Mouse (Mus musculus) hindbrain, embryonic 16.5 days (tissue): ENCODE results near the gene Afap1. TPM values are rescaled to one million over a fixed set of nuclear protein-coding genes. Genes with fewer than 3 reads are reported as not detected.

Source experiments
- ATAC-seq: fragments of 200-750 bp; cut with Nextera tagmentation; 2 replicates; pipeline ENCODE4 v1.8.0; 2017; ENCODE audit warnings: moderate TSS enrichment, moderate library complexity
- H3K27ac ChIP-seq: fragments of 300-500 bp; sonication (generic); 2 replicates; pipeline ENCODE4 v1.5.1; 2014; ENCODE audit warnings: low read depth, mild to moderate bottlenecking, control low read depth, low read length, moderate library complexity
- H3K27me3 ChIP-seq: fragments of 300-500 bp; sonication (generic); replicated peaks from 2 replicates; pipeline ENCODE4 v1.6.1; 2014; ENCODE audit warnings: low read length; ENCODE audit not compliant: control insufficient read depth, insufficient read depth
- H3K36me3 ChIP-seq: fragments of 300-500 bp; sonication (generic); 2 replicates; pipeline ENCODE4 v1.6.1; 2014; ENCODE audit warnings: mild to moderate bottlenecking, low read length, moderate library complexity, mixed read lengths; ENCODE audit not compliant: control insufficient read depth, insufficient read depth
- H3K4me1 ChIP-seq: fragments of 300-500 bp; sonication (generic); 2 replicates; pipeline ENCODE4 v1.6.1; 2014; ENCODE audit warnings: low read depth, low read length; ENCODE audit not compliant: control insufficient read depth, insufficient read depth
- H3K4me2 ChIP-seq: fragments of 300-500 bp; sonication (generic); 2 replicates; pipeline ENCODE4 v1.6.1; 2014; ENCODE audit warnings: mild to moderate bottlenecking, low read length, control low read depth, moderate library complexity
- H3K4me3 ChIP-seq: fragments of 300-500 bp; sonication (generic); 2 replicates; pipeline ENCODE4 v1.5.1; 2014; ENCODE audit warnings: mild to moderate bottlenecking, low read length, control low read depth, moderate library complexity
- H3K9ac ChIP-seq: fragments of 300-500 bp; sonication (generic); 2 replicates; pipeline ENCODE4 v1.6.1; 2014; ENCODE audit warnings: low read depth, mild to moderate bottlenecking, control low read depth, low read length, moderate library complexity
- H3K9me3 ChIP-seq: fragments of 300-500 bp; sonication (generic); 2 replicates; pipeline ENCODE4 v1.6.1; 2014; ENCODE audit warnings: mild to moderate bottlenecking, low read length, moderate library complexity; ENCODE audit not compliant: control insufficient read depth
- WGBS: fragments of 180-500 bp; shearing (Covaris S2); extraction: QIAGEN DNeasy Blood & Tissue Kit; methylation state at CpG from one replicate; pipeline ENCODE4 v1.1.7; 2014; 5-methylcytosine and 5-hydroxymethylcytosine counted together
- polyA plus RNA-seq: library from polyadenylated mRNA; unstranded; fragments of >200 nt; fragmentation: Nextera tagmentation; extraction: Ambion mirVana; gene quantifications from 2 replicates; pipeline ENCODE4 v1.2.1, GENCODE M21; 2015

Gene Afap1
- polyA plus RNA-seq, 1 experiment from 2014 or later, result 54.8 TPM

DNA sequence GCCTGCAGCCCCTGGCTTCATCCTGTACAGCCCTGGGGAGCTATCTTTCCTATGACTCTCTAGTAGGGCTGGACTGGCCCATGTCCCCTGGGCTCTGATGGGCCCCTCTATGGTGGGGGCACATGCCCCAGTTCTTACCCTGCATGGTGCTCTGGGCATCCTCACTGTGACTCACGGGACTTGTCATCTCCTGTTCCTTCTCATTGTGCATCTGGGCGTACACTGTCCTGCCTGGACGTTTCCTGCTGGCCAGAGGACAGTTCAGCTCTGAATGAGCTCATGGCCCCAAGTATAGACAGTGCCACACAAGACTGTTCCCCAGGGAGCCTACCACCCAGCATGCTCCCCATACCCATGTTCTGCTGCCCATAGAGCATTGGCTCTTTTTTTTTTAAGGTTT lies 128.0 kb downstream of the Afap1 start:
- no peak for ATAC-seq
- Histone ChIP-seq H3K27me3 (no peaks in the 10 kb centered on the region), H3K4me1 (no peaks in the 10 kb centered on the region), H3K4me3 (no peak overlapping the region), H3K9ac (no peak overlapping the region), H3K4me2 (no peak overlapping the region), H3K9me3 (no peaks in the 10 kb centered on the region), H3K27ac (no peak overlapping the region), H3K36me3 (peaks cover 8% of the 10 kb centered on the region; the same call in 1 of the 2 replicates)
- 83% methylated on average over 3 of the region's 3 CpGs for WGBS

DNA sequence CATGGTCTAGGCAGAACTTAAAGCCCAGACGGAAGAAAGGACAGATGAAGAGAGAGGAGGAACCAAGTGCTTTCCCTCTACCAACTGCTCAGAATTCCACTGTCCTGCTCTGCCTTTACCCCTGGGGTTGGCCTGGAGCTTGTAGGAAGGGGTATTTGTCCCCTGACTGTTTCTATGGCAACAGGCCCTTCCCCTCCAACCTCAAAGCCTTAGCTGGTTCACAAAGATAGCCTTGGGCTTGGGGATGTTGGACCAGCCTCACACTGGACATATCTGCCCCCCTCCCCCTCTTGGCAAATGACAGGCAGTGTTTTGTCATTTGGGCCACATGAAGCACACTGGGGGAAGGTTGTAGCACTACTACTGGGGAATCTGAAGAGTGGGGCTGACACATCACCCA lies 129.2 kb downstream of the Afap1 start:
- WGBS, result 77% methylated on average over 1 of the region's 1 CpGs
- Histone ChIP-seq H3K4me2 (no peak overlapping the region), H3K4me1 (no peaks in the 10 kb centered on the region), H3K27me3 (no peaks in the 10 kb centered on the region), H3K36me3 (peaks cover 8% of the 10 kb centered on the region; the same call in 1 of the 2 replicates), H3K27ac (no peak overlapping the region), H3K9me3 (no peaks in the 10 kb centered on the region), H3K4me3 (no peak overlapping the region), H3K9ac (no peak overlapping the region)
- no peak for ATAC-seq

DNA sequence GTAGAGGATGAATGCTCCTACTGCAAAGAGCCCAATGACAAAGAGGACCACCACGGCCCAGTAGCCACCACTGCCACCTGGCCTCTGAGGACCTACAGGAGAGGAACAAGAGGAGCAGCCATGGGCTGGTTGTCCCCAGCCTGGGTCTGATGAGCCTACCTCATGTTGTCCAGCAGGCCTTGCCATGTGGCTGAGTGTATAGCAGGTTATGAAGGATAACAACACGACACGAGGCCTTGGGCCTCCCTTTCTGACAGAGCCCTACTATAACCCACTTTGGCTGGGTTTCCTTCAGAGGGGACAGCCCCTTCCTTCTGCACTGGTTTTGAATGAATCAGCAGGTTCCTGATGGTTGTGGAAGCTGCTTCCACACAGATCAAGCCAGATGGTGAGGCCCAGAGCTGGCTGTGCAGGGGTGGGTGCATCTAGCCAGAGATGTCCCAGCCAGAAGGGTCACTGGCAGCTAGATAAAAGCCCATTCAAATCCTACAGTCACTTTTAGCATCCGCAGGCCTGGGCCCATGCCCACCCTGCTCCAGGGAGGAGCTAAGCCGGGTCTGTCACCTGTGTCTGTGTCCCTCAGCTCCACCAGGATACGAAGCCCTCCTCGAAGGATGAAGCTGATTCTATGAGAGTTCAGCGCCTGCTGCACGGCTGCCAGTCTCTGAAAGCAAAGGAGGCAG lies 131.0 kb downstream of the Afap1 start:
- WGBS, result 86% methylated on average over 9 of the region's 9 CpGs
- H3K4me2 ChIP-seq, result no peak overlapping the region
- H3K36me3 ChIP-seq, result peaks cover 3% of the 10 kb centered on the region; the same call in 1 of the 2 replicates
- no peak for ATAC-seq
- H3K27me3 ChIP-seq, result no peaks in the 10 kb centered on the region
- no peak overlapping the region for H3K9ac ChIP-seq
- no peaks in the 10 kb centered on the region for H3K9me3 ChIP-seq
- no peaks in the 10 kb centered on the region for H3K4me1 ChIP-seq
- H3K4me3 ChIP-seq, result no peak overlapping the region
- no peak overlapping the region for H3K27ac ChIP-seq

DNA sequence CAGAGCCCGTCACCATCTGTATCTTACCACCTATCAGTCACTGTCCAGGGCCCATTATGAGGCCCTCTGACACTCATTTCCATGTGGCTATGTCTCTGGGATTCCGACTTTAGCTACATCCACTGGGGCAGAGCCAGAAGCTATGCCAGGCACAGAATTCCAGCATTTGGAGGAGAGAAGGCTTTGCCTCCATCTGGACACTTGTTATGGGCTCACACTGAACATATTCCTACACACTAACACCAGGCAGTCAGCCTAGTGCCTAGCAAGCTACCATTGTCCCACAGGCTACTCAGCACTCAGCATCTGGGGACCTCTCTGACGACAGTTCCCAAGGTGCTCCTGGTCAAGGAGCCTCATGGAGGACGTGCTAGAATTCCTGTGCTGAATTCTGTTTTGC lies 132.0 kb downstream of the Afap1 start:
- no peak for ATAC-seq
- 64% methylated on average over 4 of the region's 4 CpGs for WGBS

DNA sequence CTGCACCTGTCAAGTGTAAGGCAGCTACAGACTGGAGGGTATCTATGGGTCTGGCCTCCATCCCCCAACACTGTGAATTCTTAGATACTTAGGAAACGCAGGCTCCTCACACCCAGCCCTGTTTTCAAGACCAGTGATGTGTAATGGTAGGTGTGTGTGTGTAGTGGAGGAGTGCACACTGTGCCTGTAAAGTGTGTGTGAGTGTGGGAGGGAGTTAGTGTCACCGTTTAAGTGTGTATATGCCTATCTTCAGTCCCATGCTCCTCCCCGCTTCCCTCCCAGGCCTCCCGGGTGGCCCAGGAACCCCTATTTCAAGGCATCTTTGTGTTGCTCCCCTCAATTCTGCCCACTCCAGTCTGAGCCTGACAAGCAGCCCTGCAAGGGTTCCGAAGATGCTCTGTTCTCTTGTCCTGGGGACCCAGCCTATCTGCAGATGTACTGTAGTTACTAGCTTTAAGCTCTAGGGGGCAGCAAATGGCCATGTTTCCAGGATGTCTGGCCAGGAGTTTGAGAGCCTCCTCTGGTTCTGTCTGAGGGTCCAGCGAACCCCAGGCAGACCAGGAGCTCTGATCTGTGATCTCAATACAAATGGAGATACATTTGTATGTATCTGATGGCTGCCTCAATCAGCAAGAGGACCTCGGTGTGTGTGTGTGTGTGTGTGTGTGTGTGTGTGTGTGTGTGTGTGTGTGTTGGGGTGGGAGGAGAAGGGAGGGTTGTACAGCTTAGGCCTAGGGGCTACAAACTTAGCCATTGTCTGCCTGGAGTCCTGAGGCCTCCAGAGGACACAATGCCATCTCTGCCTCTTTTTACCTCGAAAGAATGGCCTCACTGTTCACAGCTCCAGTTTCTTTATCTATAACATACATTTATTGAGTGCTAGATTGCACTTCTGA lies 140.7 kb downstream of the Afap1 start:
- Histone ChIP-seq H3K4me3 (no peak overlapping the region), H3K4me1 (no peaks in the 10 kb centered on the region), H3K9me3 (no peaks in the 10 kb centered on the region), H3K9ac (no peak overlapping the region), H3K36me3 (peaks cover 6% of the 10 kb centered on the region; the same call in 1 of the 2 replicates), H3K27ac (no peak overlapping the region), H3K4me2 (no peak overlapping the region), H3K27me3 (no peaks in the 10 kb centered on the region; the same call in 1 of the 2 replicates)
- WGBS, result 41% methylated on average over 8 of the region's 8 CpGs
- peak; percentile 72 for ATAC-seq

More for the DNA sequence above, 132.0 kb downstream of the Afap1 start:
- H3K36me3 ChIP-seq, result peaks cover 3% of the 10 kb centered on the region; the same call in 1 of the 2 replicates
- no peak overlapping the region for H3K9ac ChIP-seq
- no peaks in the 10 kb centered on the region for H3K9me3 ChIP-seq
- H3K27me3 ChIP-seq, result no peaks in the 10 kb centered on the region
- no peak overlapping the region for H3K4me3 ChIP-seq
- H3K27ac ChIP-seq, result no peak overlapping the region
- no peaks in the 10 kb centered on the region for H3K4me1 ChIP-seq
- H3K4me2 ChIP-seq, result no peak overlapping the region

DNA sequence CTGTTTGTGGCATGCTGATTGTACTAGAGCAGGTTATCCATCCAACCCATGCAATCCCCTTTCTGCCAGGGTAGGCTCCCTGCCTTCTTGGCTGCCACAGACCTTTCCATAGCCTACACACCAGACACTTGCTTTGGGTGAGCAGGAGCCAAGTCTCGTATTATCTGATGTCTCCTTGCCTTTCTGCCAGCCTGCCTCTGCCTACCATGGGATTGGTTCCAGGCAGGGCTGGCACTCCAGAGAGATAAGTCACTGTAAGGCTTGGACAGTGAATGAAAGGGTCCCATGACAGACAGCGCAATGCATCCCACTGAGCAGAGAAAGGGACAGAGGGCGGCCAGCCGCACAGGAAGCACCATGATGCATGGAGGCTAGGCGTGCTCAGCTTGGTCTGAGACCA lies 146.5 kb downstream of the Afap1 start:
- Histone ChIP-seq H3K4me3 (no peak overlapping the region), H3K4me2 (no peak overlapping the region), H3K27me3 (no peaks in the 10 kb centered on the region; the same call in 1 of the 2 replicates), H3K4me1 (peaks cover 17% of the 10 kb centered on the region), H3K27ac (no peak overlapping the region), H3K9ac (no peak overlapping the region), H3K36me3 (peaks cover 6% of the 10 kb centered on the region; the same call in 1 of the 2 replicates), H3K9me3 (no peaks in the 10 kb centered on the region)
- peak; percentile 40; the same call in 1 of the 2 replicates for ATAC-seq
- 73% methylated on average over 5 of the region's 5 CpGs for WGBS

DNA sequence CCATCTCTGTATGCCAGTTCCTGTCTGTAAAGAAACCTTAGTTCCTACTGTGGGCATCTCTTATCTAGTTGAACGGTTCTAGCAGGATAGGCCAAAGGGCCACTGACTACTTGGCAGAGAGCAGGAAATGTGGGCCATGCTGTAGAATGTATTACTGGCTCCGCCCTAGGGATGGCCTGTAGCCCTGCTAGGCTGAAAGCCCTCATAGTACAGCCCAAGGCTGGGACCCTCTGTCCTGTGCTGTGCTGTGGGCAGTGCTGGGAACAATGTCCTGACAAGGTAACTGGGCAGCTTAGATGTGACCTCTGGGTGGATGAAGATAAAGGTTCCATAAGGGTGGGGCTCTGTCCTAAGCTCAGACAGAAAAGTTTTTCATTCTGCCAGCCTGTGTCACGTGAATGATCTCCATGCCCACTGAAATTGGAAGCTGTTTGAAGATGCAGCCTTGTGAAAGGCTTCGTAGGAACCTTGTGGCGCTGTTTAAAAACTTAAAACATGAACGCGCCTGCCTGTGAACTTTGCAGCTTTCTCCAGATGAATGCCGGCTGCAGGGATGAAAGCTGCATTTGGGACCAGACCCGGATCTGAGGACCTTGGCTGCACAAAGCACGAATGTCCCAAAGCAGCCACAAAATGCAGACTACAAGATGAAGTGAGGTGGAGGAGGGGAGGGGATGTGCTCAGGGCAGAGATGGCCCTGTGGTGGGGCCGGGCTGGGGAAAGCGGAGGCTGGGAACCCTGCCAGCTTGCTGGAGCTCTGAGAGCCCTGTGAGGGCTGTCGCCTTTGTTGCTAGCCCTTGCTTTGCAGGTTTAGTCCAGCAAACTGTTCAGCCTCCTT lies 147.5 kb downstream of the Afap1 start:
- no peak overlapping the region for H3K9ac ChIP-seq
- peak overlapping the region; percentile 8; the same call in 1 of the 2 replicates for H3K4me2 ChIP-seq
- WGBS, result 44% methylated on average over 13 of the region's 13 CpGs

DNA sequence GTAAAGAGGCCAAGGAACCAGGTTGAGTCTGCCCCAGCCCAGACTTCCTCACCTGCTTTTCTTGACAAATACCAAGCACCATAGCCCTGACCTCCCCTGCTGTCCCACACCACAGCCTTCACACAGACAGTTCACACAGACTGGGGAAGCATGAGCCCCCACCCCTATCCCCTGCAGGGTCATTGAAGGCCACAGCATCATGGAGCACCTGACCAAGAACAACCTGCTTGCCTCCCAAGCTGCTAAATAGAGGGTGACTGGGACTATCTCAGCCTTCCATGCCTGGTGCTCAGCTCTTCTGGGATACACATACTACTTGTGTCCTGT lies 148.1 kb downstream of the Afap1 start:
- peaks cover 6% of the 10 kb centered on the region; the same call in 1 of the 2 replicates for H3K36me3 ChIP-seq
- H3K4me3 ChIP-seq, result no peak overlapping the region
- H3K4me1 ChIP-seq, result peaks cover 17% of the 10 kb centered on the region
- H3K4me2 ChIP-seq, result no peak overlapping the region
- peak overlapping the region; percentile 61 for H3K27ac ChIP-seq
- no peaks in the 10 kb centered on the region; the same call in 1 of the 2 replicates for H3K27me3 ChIP-seq
- H3K9ac ChIP-seq, result no peak overlapping the region
- ATAC-seq, result no peak
- H3K9me3 ChIP-seq, result no peaks in the 10 kb centered on the region

More for the DNA sequence above, 147.5 kb downstream of the Afap1 start:
- peaks cover 17% of the 10 kb centered on the region for H3K4me1 ChIP-seq
- H3K9me3 ChIP-seq, result no peaks in the 10 kb centered on the region
- H3K4me3 ChIP-seq, result no peak overlapping the region
- H3K27me3 ChIP-seq, result no peaks in the 10 kb centered on the region; the same call in 1 of the 2 replicates
- peaks cover 6% of the 10 kb centered on the region; the same call in 1 of the 2 replicates for H3K36me3 ChIP-seq
- peak overlapping the region; percentile 61 for H3K27ac ChIP-seq
- ATAC-seq, result peak; percentile 92
